Mouse (Mus musculus) hindbrain, embryonic 13.5 days (tissue): ENCODE results near the gene Bckdk. TPM values are rescaled to one million over a fixed set of nuclear protein-coding genes. Genes with fewer than 3 reads are reported as not detected.
"Not testable (repeated sequence)": the region's sequence is repeated elsewhere in the genome, so short reads cannot be mapped to it uniquely, and the experiment has no call there.

Experiments used
- ATAC-seq: fragments of 200-750 bp; cut with Nextera tagmentation; 2 replicates; pipeline ENCODE4 v1.8.0; 2017; ENCODE audit warnings: moderate TSS enrichment; ENCODE audit not compliant: low FRiP score
- H3K27ac ChIP-seq: fragments of 300-500 bp; sonication (generic); 2 replicates; pipeline ENCODE4 v1.5.1; 2015; ENCODE audit warnings: inconsistent platforms, mild to moderate bottlenecking, moderate library complexity
- H3K27me3 ChIP-seq: fragments of 300-500 bp; sonication (generic); 2 replicates; pipeline ENCODE4 v1.6.1; 2015; ENCODE audit warnings: mild to moderate bottlenecking, inconsistent platforms
- H3K36me3 ChIP-seq: fragments of 300-500 bp; sonication (generic); 2 replicates; pipeline ENCODE4 v1.6.1; 2015; ENCODE audit warnings: mild to moderate bottlenecking, inconsistent platforms
- H3K4me1 ChIP-seq: fragments of 300-500 bp; sonication (generic); replicated peaks from 2 replicates; pipeline ENCODE4 v1.6.1; 2015; ENCODE audit warnings: inconsistent platforms
- H3K4me2 ChIP-seq: fragments of 300-500 bp; sonication (generic); 2 replicates; pipeline ENCODE4 v1.6.1; 2015; ENCODE audit warnings: inconsistent platforms, mild to moderate bottlenecking, moderate library complexity
- H3K4me3 ChIP-seq: fragments of 300-500 bp; sonication (generic); 2 replicates; pipeline ENCODE4 v1.5.1; 2015; ENCODE audit warnings: mild to moderate bottlenecking, inconsistent platforms
- H3K9ac ChIP-seq: fragments of 300-500 bp; sonication (generic); 2 replicates; pipeline ENCODE4 v1.6.1; 2015; ENCODE audit warnings: mild to moderate bottlenecking, inconsistent platforms
- H3K9me3 ChIP-seq: fragments of 300-500 bp; sonication (generic); 2 replicates; pipeline ENCODE4 v1.6.1; 2016; ENCODE audit warnings: inconsistent platforms
- WGBS: fragments of 180-500 bp; shearing (Covaris S2); methylation state at CpG from one replicate; pipeline ENCODE4 v1.1.7; 2015; 5-methylcytosine and 5-hydroxymethylcytosine counted together
- polyA plus RNA-seq: library from polyadenylated mRNA; unstranded; fragments of >200 nt; fragmentation: Nextera tagmentation; extraction: Ambion mirVana; gene quantifications from 2 replicates; pipeline ENCODE4 v1.2.1, GENCODE M21; 2015

Gene Bckdk
- polyA plus RNA-seq, 1 experiment from 2014 or later: 59.7 TPM

DNA sequence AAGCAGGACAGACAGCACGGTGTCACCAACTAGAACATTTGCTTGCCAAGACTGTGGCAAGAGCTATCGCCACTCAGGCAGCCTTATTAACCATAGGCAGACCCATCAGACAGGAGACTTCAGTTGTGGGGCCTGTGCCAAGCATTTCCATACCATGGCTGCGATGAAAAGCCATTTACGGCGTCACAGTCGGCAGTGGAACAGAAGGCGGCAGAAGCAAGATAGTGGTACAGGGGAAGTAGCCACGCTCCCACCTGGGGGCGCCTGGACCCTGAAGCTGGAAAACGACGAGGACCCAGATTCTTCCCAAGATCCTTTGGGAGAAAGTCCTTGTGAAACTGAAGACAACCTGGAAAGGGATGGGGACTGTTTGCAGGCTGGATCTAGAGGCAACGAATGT, 23.5 kb upstream of the Bckdk start:
- Histone ChIP-seq H3K27me3 (no peaks in the 10 kb centered on the region), H3K4me2 (no peak overlapping the region), H3K4me1 (peaks cover 50% of the 10 kb centered on the region), H3K27ac (no peak overlapping the region), H3K4me3 (no peak overlapping the region), H3K9me3 (no peaks in the 10 kb centered on the region), H3K36me3 (peaks cover 73% of the 10 kb centered on the region), H3K9ac (no peak overlapping the region)
- no peak for ATAC-seq
- 86% methylated on average over 12 of the region's 12 CpGs for WGBS

DNA sequence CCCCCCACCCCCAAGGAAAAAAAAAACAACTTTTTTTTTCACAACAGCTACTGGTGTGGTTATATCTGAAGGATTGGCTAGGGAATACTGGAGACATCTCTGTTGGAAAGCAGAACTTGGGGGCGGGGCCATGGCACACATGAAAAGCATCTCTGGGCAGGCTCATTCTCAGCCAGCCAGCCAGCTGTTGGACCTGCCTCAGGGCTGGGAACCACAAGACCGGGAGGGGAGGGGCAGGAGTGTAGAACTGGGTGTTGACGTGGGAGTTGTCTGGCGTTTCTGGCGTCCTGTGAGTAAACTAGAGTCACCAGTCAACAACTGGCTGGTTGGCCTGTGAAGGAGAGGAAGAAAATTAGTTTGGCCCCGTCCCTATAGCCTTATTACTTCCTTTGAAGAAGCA, 17.9 kb upstream of the Bckdk start:
- Histone ChIP-seq H3K9me3 (no peaks in the 10 kb centered on the region), H3K36me3 (peaks cover 99% of the 10 kb centered on the region), H3K4me1 (peaks cover 36% of the 10 kb centered on the region), H3K27me3 (no peaks in the 10 kb centered on the region), H3K4me3 (no peak overlapping the region), H3K27ac (no peak overlapping the region), H3K4me2 (no peak overlapping the region), H3K9ac (no peak overlapping the region)
- ATAC-seq: no peak
- WGBS: 76% methylated on average over 6 of the region's 6 CpGs

DNA sequence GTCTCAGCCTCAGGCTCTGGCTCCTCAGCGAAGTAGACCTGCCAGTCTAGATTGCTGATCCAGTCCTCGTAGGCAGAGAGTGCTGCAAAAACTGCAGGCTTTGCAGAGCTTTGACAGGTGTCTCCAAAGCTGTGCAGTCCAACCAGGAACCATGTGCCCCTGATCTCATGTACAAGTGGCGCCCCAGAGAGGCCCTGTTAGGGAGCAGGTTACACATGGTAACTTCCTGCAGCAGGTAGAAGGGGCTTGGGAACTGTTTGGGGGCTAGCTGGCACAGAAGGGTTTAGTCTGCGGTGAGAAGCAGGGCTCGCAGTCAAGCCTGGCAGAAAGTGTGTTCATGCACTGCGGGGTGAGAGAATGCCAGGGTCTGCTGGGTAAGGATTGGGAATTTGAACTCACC, 17.3 kb upstream of the Bckdk start:
- Histone ChIP-seq H3K36me3 (peaks cover 95% of the 10 kb centered on the region), H3K4me2 (no peak overlapping the region), H3K4me1 (peaks cover 36% of the 10 kb centered on the region), H3K27ac (no peak overlapping the region), H3K9me3 (no peaks in the 10 kb centered on the region), H3K27me3 (no peaks in the 10 kb centered on the region), H3K4me3 (no peak overlapping the region), H3K9ac (0 out of 2 replicates have a peak overlapping the region, but pooled peaks have one; percentile 35)
- WGBS: 94% methylated on average over 6 of the region's 6 CpGs
- no peak for ATAC-seq

DNA sequence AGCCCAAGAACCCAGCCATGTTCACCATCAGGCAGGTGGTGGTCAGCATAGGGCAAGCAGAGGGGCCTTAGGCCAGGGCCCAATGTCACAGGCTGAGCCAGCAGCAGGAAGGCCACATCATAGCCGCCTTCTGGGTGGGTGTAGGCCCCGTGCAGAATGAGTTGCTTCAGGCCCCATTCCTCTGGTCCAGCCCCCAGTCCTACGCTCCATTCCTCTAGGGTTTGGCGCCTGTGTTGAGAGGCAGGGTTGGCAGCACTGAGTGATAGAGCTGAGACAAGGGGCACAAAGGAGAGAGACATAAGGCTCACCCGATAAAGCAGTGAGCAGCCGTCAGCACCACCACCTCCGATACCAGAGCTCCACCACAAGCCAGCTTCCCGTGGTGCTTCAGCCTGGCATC, 16.7 kb upstream of the Bckdk start:
- Histone ChIP-seq H3K36me3 (peaks cover 89% of the 10 kb centered on the region), H3K4me3 (no peak overlapping the region), H3K4me2 (no peak overlapping the region), H3K9ac (no peak overlapping the region), H3K27me3 (no peaks in the 10 kb centered on the region), H3K4me1 (peaks cover 35% of the 10 kb centered on the region), H3K27ac (no peak overlapping the region), H3K9me3 (no peaks in the 10 kb centered on the region)
- ATAC-seq: no peak
- WGBS: 87% methylated on average over 8 of the region's 8 CpGs

DNA sequence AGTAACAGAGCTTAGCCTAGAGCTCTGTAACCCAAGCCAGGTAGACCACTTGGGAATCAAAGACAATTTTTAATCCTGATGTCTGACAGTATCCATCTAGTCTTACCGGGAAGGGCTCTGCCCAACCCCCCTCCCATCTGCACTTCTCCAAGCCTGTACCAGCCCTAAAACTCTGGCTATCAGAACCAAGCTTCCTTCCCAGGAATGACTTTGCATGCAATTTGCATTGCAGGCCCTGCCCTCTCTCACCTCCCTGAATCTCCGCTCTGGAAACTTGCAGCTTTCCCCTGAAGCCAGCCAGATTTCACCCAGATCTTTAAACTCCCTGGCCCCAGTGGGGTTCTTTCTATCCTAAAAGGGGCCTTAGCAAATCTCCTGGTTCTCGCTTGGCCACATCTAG, 16.1 kb upstream of the Bckdk start:
- H3K9me3 ChIP-seq: no peaks in the 10 kb centered on the region
- H3K4me3 ChIP-seq: no peak overlapping the region
- no peak overlapping the region for H3K27ac ChIP-seq
- no peaks in the 10 kb centered on the region for H3K27me3 ChIP-seq
- peaks cover 88% of the 10 kb centered on the region for H3K36me3 ChIP-seq
- 81% methylated on average over 3 of the region's 3 CpGs for WGBS
- no peak overlapping the region for H3K9ac ChIP-seq
- H3K4me1 ChIP-seq: peaks cover 29% of the 10 kb centered on the region
- no peak for ATAC-seq
- no peak overlapping the region for H3K4me2 ChIP-seq

DNA sequence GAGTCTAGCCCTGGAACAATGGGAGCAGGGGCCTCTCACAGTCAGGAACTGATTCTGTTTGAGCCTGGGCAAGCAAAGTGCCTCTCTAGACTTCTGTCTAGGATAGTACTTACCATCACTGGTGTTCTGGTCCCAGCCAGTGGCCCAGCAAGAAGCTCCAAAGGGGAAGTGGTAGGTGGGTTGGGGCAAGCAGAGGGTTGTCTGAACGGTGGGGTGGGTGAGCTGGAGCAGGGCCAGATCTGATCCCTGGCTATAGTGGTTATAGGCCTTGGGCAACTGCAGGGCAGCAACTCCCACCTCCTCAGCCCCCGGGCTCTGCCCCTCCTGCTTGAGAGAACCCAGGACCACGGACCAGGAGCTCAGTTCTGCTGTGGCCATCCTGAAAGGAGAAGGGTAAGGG, 15.1 kb upstream of the Bckdk start:
- Histone ChIP-seq H3K4me1 (peaks cover 19% of the 10 kb centered on the region), H3K36me3 (peaks cover 84% of the 10 kb centered on the region), H3K4me3 (no peak overlapping the region), H3K9ac (no peak overlapping the region), H3K27ac (no peak overlapping the region), H3K4me2 (no peak overlapping the region), H3K9me3 (no peaks in the 10 kb centered on the region), H3K27me3 (no peaks in the 10 kb centered on the region)
- no peak for ATAC-seq
- WGBS: 79% methylated on average over 3 of the region's 3 CpGs

DNA sequence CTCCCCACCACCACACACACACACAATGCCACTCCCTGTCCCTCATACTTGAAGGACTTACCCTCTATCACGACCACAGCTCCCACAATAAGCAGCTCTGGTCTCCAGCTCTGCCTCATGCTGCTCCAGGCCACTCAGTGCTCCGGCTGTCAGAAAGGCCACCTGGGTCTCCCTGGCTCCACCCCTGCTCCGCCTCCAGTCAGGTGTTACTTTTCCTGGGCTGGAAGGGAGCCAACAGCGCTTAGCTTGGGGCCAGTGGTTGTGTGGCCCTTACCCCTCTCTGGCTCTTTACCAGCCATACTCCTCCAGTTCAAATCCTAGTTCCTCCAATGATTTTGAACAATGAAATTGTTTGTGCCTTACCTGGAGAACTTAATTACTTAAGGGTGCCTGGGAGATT, 13.1 kb upstream of the Bckdk start, which contains the start of gene Prss53:
Prss53 (minus strand) TSS at position 173 of the 400 bp plus-strand sequence.
- 39% methylated on average over 4 of the region's 4 CpGs for WGBS
- Histone ChIP-seq H3K9me3 (no peaks in the 10 kb centered on the region), H3K4me1 (peaks cover 14% of the 10 kb centered on the region), H3K27me3 (no peaks in the 10 kb centered on the region), H3K4me2 (no peak within 1 kb of the TSS), H3K36me3 (peaks cover 64% of the 10 kb centered on the region), H3K27ac (no peak within 1 kb of the TSS), H3K9ac (0 out of 2 replicates have a peak within 1 kb of the TSS, but pooled peaks have one; percentile 8), H3K4me3 (no peak within 1 kb of the TSS)
- no peak for ATAC-seq

DNA sequence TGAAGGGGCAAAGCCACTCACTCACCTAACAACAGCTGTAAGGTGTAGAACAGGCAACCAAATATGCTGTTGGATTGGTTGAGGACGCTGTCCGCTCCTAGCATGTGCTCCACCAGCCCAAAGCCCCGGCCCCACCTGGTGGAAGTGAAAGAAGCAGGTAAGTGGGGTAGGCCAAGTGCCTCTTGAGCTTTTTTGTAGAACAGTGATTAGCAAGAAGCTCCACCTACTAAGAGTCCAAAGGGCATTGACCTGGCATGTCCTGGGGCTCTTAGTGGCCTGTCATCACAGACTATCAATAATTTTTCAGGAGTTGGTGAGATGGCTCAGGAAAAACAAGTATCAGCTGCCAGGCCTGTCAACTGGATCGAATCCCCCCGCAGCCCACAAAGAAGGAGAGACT, 9.4 kb upstream of the Bckdk start:
- Histone ChIP-seq H3K27ac (no peak overlapping the region; the same call in 1 of the 2 replicates), H3K4me2 (peak overlapping the region; percentile 79), H3K9ac (peak overlapping the region; percentile 78), H3K9me3 (no peaks in the 10 kb centered on the region), H3K4me1 (peaks cover 14% of the 10 kb centered on the region), H3K4me3 (peak overlapping the region; percentile 62), H3K27me3 (peaks cover 1% of the 10 kb centered on the region; the same call in 1 of the 2 replicates), H3K36me3 (peaks cover 28% of the 10 kb centered on the region)
- 88% methylated on average over 5 of the region's 5 CpGs for WGBS
- no peak for ATAC-seq

DNA sequence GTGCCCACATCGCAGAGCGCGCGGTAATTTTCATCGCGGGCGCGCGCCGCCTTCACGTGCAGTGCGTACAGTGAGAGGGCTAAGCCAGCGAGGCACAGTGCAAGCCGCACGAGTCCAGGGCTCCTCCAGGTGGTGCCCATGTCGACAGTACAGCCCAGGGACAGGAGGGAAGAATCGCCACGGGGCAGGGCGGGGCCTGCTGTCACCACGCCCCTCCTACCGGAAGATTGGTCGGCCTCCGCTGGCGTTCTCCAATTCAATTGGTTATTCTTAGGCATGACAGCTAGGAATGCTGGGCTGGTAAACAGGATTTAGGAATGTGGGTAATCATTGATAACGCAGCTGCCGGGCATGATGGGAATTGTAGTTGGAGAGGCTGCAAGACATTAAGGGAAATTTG, 8.4 kb upstream of the Bckdk start, which contains the start of the genes Gm21974 and Vkorc1:
Gm21974 (minus strand) TSS at position 13 of the 400 bp plus-strand sequence.
Vkorc1 (minus strand) TSS at position 176 of the 400 bp plus-strand sequence.
- Histone ChIP-seq H3K9me3 (no peaks in the 10 kb centered on the region), H3K36me3 (peaks cover 19% of the 10 kb centered on the region), H3K9ac (peak within 1 kb of the TSS; percentile 78), H3K27ac (peak within 1 kb of the TSS; percentile 82), H3K27me3 (peaks cover 2% of the 10 kb centered on the region; the same call in 1 of the 2 replicates), H3K4me3 (peak within 1 kb of the TSS; percentile 62), H3K4me1 (peaks cover 14% of the 10 kb centered on the region), H3K4me2 (peak within 1 kb of the TSS; percentile 79)
- WGBS: under 1% methylated on average over 26 of the region's 26 CpGs
- peak; percentile 99 for ATAC-seq

DNA sequence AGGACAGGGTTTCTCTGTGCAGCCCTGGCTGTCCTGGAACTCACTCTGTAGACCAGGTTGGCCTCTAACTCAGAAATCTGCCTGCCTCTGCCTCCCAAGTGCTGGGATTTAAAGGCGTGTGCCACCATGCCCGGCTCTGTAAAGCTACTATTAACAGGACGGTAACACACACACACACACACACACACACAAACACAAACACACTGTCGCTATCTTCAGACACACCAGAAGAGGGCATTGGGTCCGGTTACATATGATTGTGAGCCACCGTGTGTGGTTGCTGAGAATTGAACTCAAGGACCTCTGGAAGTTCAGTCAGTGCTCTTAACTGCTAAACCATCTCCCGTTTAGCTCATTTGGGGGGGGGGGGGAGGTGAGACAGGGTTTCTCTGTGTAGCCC, 8.0 kb upstream of the Bckdk start:
- H3K9ac ChIP-seq, ATAC-seq, H3K27me3 ChIP-seq, H3K9me3 ChIP-seq: not testable (repeated sequence)
- H3K4me3 ChIP-seq: peak overlapping the region; percentile 62; the same call in 1 of the 2 replicates
- peaks cover 15% of the 10 kb centered on the region for H3K36me3 ChIP-seq
- H3K27ac ChIP-seq: peak overlapping the region; percentile 48; the same call in 1 of the 2 replicates
- 68% methylated on average over 7 of the region's 7 CpGs for WGBS
- peaks cover 14% of the 10 kb centered on the region for H3K4me1 ChIP-seq
- H3K4me2 ChIP-seq: peak overlapping the region; percentile 79; the same call in 1 of the 2 replicates

DNA sequence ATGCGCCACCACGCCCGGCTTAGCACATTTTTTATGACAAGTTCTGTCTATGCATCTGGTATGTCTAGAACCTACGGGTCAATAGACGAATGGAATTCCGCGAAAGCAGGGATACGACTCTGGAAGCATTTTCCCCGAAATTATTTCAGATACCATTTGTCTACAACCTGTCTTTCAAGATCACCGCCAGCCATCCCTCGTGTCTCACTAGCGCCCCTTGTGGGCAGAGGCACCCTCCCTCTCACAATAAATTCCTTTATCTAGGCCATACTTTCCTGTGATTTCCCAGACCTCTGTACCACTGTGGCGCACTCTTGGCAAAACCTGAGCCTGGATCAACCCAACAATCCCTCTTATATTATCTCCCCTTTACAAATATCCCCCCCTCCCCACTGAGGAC, 7.5 kb upstream of the Bckdk start:
- no peak overlapping the region for H3K27ac ChIP-seq
- H3K36me3 ChIP-seq: peaks cover 12% of the 10 kb centered on the region
- H3K4me2 ChIP-seq: no peak overlapping the region
- ATAC-seq: no peak
- no peak overlapping the region for H3K9ac ChIP-seq
- 67% methylated on average over 13 of the region's 13 CpGs for WGBS
- H3K27me3 ChIP-seq: peaks cover 2% of the 10 kb centered on the region; the same call in 1 of the 2 replicates
- H3K9me3 ChIP-seq: no peaks in the 10 kb centered on the region
- peaks cover 14% of the 10 kb centered on the region for H3K4me1 ChIP-seq
- H3K4me3 ChIP-seq: no peak overlapping the region

DNA sequence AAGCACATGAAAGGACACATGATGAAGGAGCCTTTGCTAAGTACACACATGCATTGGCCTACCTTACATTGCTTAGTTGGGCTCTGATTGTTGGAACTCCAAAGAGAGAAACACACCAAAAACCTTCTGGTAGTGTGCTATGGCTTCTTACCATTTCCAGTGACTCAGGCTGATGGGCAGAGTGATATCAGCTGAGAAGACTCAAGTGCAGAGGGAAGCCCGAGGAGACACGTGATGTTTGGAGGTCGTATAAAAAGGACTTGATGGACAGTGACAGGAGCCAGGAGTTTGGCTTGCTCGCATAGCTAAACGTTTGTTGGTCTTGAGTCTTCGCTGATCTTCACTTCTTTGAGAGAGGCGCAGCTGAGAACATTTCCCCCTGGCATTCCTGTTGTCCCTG, 6.3 kb upstream of the Bckdk start:
- Histone ChIP-seq H3K27ac (no peak overlapping the region), H3K9me3 (no peaks in the 10 kb centered on the region), H3K9ac (no peak overlapping the region), H3K27me3 (peaks cover 2% of the 10 kb centered on the region; the same call in 1 of the 2 replicates), H3K4me2 (no peak overlapping the region), H3K4me3 (no peak overlapping the region), H3K36me3 (peaks cover 9% of the 10 kb centered on the region), H3K4me1 (peaks cover 14% of the 10 kb centered on the region)
- 91% methylated on average over 7 of the region's 7 CpGs for WGBS
- no peak for ATAC-seq
